Mouse (Mus musculus) liver, adult 2 months (tissue): ENCODE data around the gene Galntl6.

ENCODE experiments used
- CTCF ChIP-seq: fragments of 200-500 bp; IDR thresholded peaks from 2 replicates; pipeline ENCODE4 v1.5.1; 2011; ENCODE audit warnings: low read depth, low read length, control low read depth
- POLR2A ChIP-seq: fragments of 200-500 bp; IDR thresholded peaks from 2 replicates; pipeline ENCODE4 v1.6.1; 2011; ENCODE audit warnings: low read length, control low read depth; ENCODE audit not compliant: insufficient read depth; ENCODE audit errors: extremely low read depth

GRCm38 (mm10) chr8:57965508-57965907 is 946.9 kb downstream of the Galntl6 start:
- no peak for TF ChIP-seq CTCF
- no peak for TF ChIP-seq POLR2A
